Mouse (Mus musculus) kidney, adult 2 months (tissue): ENCODE data around the gene Klhdc4. TPM values are rescaled to one million over a fixed set of nuclear protein-coding genes. Genes with fewer than 3 reads are reported as not detected.

Experiments used
- DNase-seq: peaks from one replicate; pipeline ENCODE4 v3.0.0; 2021
- H3K27ac ChIP-seq: fragments of 200-500 bp; 2 replicates; pipeline ENCODE4 v1.5.1; 2012; ENCODE audit warnings: low read depth, low read length, control low read depth, inconsistent platforms; ENCODE audit not compliant: insufficient read depth
- H3K27me3 ChIP-seq: fragments of 200-500 bp; replicated peaks from 2 replicates; pipeline ENCODE4 v1.6.1; 2012; ENCODE audit warnings: mild to moderate bottlenecking, moderate library complexity, low read length, inconsistent platforms; ENCODE audit not compliant: control insufficient read depth, insufficient read depth
- H3K36me3 ChIP-seq: fragments of 200-500 bp; 2 replicates; pipeline ENCODE4 v1.6.1; 2012; ENCODE audit warnings: mild to moderate bottlenecking, moderate library complexity, low read length, inconsistent platforms; ENCODE audit not compliant: control insufficient read depth, insufficient read depth
- H3K4me1 ChIP-seq: fragments of 200-500 bp; 2 replicates; pipeline ENCODE4 v1.6.1; 2011; ENCODE audit warnings: low read length; ENCODE audit not compliant: control insufficient read depth, insufficient read depth
- H3K4me3 ChIP-seq: fragments of 200-500 bp; 2 replicates; pipeline ENCODE4 v1.5.1; 2011; ENCODE audit warnings: mild to moderate bottlenecking, low read depth, low read length, control low read depth; ENCODE audit not compliant: insufficient read depth
- CTCF ChIP-seq: fragments of 200-500 bp; conservative IDR thresholded peaks from 2 replicates; pipeline ENCODE4 v1.5.1; 2011; ENCODE audit warnings: low read depth, mild to moderate bottlenecking, control low read depth, low read length, moderate library complexity, mixed read lengths; ENCODE audit not compliant: insufficient read depth, insufficient read length
- POLR2A ChIP-seq: fragments of 200-500 bp; IDR thresholded peaks from one replicate; pipeline ENCODE4 v1.6.1; 2011; ENCODE audit warnings: low read depth, low read length, control low read depth
- WGBS: fragments of 180-500 bp; shearing (Covaris S2); methylation state at CpG from one replicate; pipeline ENCODE4 v1.1.7; 2018; 5-methylcytosine and 5-hydroxymethylcytosine counted together
- polyA plus RNA-seq: library from polyadenylated mRNA; depleted of rRNA; stranded (reverse); fragments of >200 nt; gene quantifications from 2 replicates; pipeline ENCODE4 v1.2.3, GENCODE M21; 2012

Gene Klhdc4
- polyA plus RNA-seq, 1 experiment, result 16.4 TPM

GRCm38 (mm10) chr8:121795461-121795860 is 33.9 kb downstream of the Klhdc4 start:
- H3K4me1 ChIP-seq, result no peaks in the 10 kb centered on the region
- 92% methylated on average over 8 of the region's 8 CpGs for WGBS
- no peak for DNase-seq
- H3K4me3 ChIP-seq, result no peak overlapping the region
- no peak for TF ChIP-seq POLR2A
- no peak for TF ChIP-seq CTCF
- no peaks in the 10 kb centered on the region for H3K36me3 ChIP-seq
- no peak overlapping the region for H3K27ac ChIP-seq
- no peaks in the 10 kb centered on the region for H3K27me3 ChIP-seq

- Histone ChIP-seq H3K4me3 (no peak overlapping the region), H3K36me3 (no peaks in the 10 kb centered on the region), H3K4me1 (no peaks in the 10 kb centered on the region), H3K27me3 (no peaks in the 10 kb centered on the region), H3K27ac (no peak overlapping the region)
- DNase-seq, result no peak
- TF ChIP-seq CTCF (no peak), POLR2A (no peak)
- 45% methylated on average over 3 of the region's 3 CpGs for WGBS
Observed at GRCm38 (mm10) chr8:121794151-121794550, 35.2 kb downstream of the Klhdc4 start.

DNA sequence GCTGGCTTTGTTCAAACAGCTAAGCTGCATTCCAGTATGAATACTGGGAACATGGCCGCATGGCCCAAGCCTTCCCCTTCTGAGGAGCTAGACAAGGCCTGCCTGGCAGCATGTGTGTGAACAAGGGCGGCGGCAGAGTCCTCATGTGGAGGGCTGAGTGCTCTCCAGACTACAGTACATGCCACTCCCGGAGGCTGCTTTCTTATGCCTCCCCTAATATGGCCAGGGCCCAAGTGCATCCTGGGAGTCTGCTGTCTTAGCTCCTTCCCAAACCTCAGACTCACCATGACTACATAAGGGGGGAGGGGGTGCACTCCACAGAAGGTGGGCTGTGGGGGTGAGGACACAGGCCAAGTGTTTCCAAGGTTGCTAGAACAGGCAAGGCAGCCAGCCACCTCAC is 36.7 kb downstream of the Klhdc4 start:
- WGBS, result 85% methylated on average over 4 of the region's 4 CpGs
- H3K4me3 ChIP-seq, result no peak overlapping the region
- H3K27me3 ChIP-seq, result no peaks in the 10 kb centered on the region
- no peaks in the 10 kb centered on the region for H3K4me1 ChIP-seq
- no peak for TF ChIP-seq POLR2A
- no peak for TF ChIP-seq CTCF
- DNase-seq, result no peak
- no peak overlapping the region for H3K27ac ChIP-seq
- no peaks in the 10 kb centered on the region for H3K36me3 ChIP-seq

DNA sequence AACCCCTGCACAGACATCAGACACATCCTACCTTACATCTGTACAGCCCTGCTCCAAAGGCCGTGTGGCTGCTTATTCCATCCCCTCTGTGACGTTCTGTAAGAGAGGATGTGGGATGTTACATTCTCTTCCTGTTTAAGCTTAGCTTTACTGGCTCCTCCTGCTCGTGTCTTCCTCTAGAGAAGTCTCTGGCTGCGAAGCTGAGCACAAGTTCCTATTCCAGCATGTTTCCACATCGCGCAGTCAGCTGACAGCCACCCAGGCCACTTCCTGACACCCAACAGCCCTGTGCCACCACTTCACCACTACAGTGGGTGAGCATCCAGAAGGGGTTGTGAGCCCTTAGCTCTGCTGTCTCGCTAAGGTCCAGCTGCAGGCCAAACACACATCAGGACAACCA is 37.2 kb downstream of the Klhdc4 start:
- H3K27ac ChIP-seq, result no peak overlapping the region
- no peak for DNase-seq
- WGBS, result 67% methylated on average over 7 of the region's 7 CpGs

GRCm38 (mm10) chr8:121788786-121789185 is 40.6 kb downstream of the Klhdc4 start:
- TF ChIP-seq POLR2A (no peak), CTCF (no peak)
- Histone ChIP-seq H3K4me1 (no peaks in the 10 kb centered on the region), H3K4me3 (no peak overlapping the region), H3K27me3 (no peaks in the 10 kb centered on the region), H3K36me3 (no peaks in the 10 kb centered on the region), H3K27ac (no peak overlapping the region)
- DNase-seq, result no peak
- 82% methylated on average over 8 of the region's 8 CpGs for WGBS

More for the DNA sequence above, 37.2 kb downstream of the Klhdc4 start:
- no peak for TF ChIP-seq POLR2A
- TF ChIP-seq CTCF, result no peak
- Histone ChIP-seq H3K4me3 (no peak overlapping the region), H3K36me3 (no peaks in the 10 kb centered on the region), H3K27me3 (no peaks in the 10 kb centered on the region), H3K4me1 (no peaks in the 10 kb centered on the region)

- WGBS, result 24% methylated on average over 10 of the region's 10 CpGs
- Histone ChIP-seq H3K27me3 (no peaks in the 10 kb centered on the region), H3K36me3 (no peaks in the 10 kb centered on the region), H3K27ac (no peak overlapping the region), H3K4me1 (no peaks in the 10 kb centered on the region), H3K4me3 (no peak overlapping the region)
- no peak for DNase-seq
- no peak for TF ChIP-seq CTCF
- no peak for TF ChIP-seq POLR2A
Observed at GRCm38 (mm10) chr8:121786542-121786941, 42.8 kb downstream of the Klhdc4 start.

DNA sequence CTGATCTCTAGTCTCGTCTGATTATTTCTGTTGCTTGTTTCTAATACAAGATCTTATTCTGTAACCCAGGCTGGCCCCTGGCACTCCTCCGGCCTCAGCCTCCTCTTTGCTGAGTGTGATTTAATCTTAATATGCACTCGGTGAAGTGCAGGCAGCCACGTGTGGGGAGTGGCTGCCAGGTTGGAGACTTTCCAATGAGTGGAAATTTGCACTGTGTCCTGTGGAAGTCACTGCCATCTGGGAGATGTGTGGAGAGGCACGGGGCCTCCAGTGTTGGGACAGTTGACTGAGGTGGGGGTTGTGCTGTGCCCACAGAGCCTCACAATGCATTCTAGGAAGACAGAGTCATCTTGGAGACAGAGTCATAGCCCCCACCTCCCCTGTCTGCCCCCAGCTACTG is 46.9 kb downstream of the Klhdc4 start:
- Histone ChIP-seq H3K27ac (no peak overlapping the region), H3K4me1 (no peaks in the 10 kb centered on the region), H3K27me3 (no peaks in the 10 kb centered on the region), H3K4me3 (no peak overlapping the region), H3K36me3 (no peaks in the 10 kb centered on the region)
- TF ChIP-seq CTCF (no peak), POLR2A (no peak)
- DNase-seq, result no peak
- WGBS, result 45% methylated on average over 5 of the region's 5 CpGs

- Histone ChIP-seq H3K36me3 (no peaks in the 10 kb centered on the region), H3K27ac (no peak overlapping the region), H3K27me3 (no peaks in the 10 kb centered on the region), H3K4me1 (no peaks in the 10 kb centered on the region), H3K4me3 (no peak overlapping the region)
- DNase-seq, result no peak
- 84% methylated on average over 12 of the region's 12 CpGs for WGBS
- TF ChIP-seq POLR2A (no peak), CTCF (no peak)
Observed at GRCm38 (mm10) chr8:121773876-121774275, 55.5 kb downstream of the Klhdc4 start.
